Mouse (Mus musculus): ENCODE results near the gene Olfm1.

DNA sequence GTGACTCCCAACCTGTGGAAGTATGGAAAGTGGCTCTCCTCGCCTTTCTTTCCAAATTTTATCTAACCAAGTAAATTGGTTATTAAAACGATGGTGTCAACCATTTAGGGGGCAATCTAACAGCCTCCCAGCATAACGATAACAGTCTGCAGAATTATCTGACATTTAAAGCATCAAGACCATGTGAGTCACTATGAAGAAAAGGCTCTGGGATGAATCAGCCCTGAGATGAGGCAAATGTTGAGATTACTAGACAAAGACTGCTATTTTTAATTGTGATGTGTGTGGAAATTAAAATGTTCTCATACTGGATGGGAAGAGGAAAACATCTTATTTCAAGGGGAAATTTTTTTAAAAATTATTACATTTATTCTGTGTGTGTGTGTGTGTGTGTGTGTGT, 18.4 kb upstream of the Olfm1 start:
- TF ChIP-seq USF1 (IDR thresholded peaks at IDR 0.05; ENCODE audit: low read depth) (no peak), SRF (IDR thresholded peaks at IDR 0.05; ENCODE audit: control insufficient read depth, insufficient read length, low read depth) (no peak), POLR2A (IDR thresholded peaks at IDR 0.05; ENCODE audit: insufficient read length, low read depth) (no peak), POLR2AphosphoS2 (IDR thresholded peaks at IDR 0.05; ENCODE audit: insufficient read length, low read depth) (no peak), MYOD1 (IDR thresholded peaks at IDR 0.05; ENCODE audit: control insufficient read depth in 1 of 3, insufficient read length in 2 of 3, low read depth in 2 of 3) (no peak), MYOG (IDR thresholded peaks at IDR 0.05; ENCODE audit: control insufficient read depth in 1 of 3, insufficient read depth in 1 of 3, insufficient read length in 2 of 3, low read depth in 2 of 3) (no peak)
